Mouse (Mus musculus) common myeloid progenitor, adult 5-6 weeks (primary cell): ENCODE data around the gene Heatr5a. TPM values are rescaled to one million over a fixed set of nuclear protein-coding genes. Genes with fewer than 3 reads are reported as not detected.

Source experiments
- ATAC-seq: replicated peaks from 2 replicates; pipeline ENCODE4 v1.8.0; 2016; ENCODE audit warnings: low read depth, mild to moderate bottlenecking, moderate TSS enrichment, inconsistent platforms; ENCODE audit not compliant: poor library complexity, severe bottlenecking
- total RNA-seq: library from RNA; stranded (forward); fragments of 200-1000, 187-1606 nt; gene quantifications from 2 replicates; pipeline ENCODE4 v1.2.3, GENCODE M21; 2017

Heatr5a gene
- total RNA-seq = 55.3 and 62.1 TPM in 2 replicates

GRCm38 (mm10) chr12:51971070-51971664, at the start of gene Heatr5a:
TSS of gene Heatr5a (minus strand) at chr12:51971321.
- ATAC-seq = peak; percentile 82

- no peak for ATAC-seq
Observed at GRCm38 (mm10) chr12:52014494-52015029, 43.4 kb upstream of the Heatr5a start.

DNA sequence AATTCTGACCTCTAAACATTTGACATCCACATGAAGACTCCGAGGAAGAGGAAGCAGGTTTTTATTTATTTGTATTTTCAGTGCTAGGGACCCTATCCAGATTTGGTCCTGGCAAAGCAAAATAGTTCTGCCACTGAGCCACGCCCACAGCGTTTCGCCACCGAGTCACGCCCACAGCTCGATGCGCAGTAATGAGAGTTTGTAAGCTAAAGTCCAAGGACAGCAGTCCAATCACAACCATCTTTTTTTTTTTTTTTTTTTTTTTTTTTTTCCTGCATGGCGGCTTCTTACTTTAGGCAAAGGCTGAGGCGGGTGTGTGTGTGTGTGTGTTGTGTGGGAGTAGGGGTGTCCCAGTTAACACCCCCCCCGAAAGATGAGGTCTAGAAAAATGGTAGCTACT, 42.9 kb upstream of the Heatr5a start:
- ATAC-seq = no peak

DNA sequence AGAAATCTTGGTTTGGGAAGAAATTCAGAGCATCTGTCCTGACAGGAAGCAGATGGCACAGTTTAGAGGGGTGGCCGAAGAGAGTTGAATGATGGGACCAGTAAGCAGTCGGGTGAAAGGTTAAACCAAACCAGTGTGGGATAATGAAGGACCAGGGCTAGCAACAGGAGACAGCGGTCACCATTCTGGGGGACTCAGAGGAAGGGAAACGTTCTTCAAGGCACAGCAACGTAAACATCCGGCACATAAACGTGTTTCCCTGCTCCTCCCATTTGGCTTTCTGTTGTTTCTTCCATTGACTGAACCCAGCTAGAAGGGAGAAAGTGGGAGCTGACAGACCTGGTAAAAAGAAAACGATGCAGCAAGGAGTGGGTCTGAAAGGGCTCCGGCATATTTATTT, 42.2 kb upstream of the Heatr5a start:
- ATAC-seq = no peak

- no peak for ATAC-seq
Observed at GRCm38 (mm10) chr12:52012159-52012558, 41.0 kb upstream of the Heatr5a start.

DNA sequence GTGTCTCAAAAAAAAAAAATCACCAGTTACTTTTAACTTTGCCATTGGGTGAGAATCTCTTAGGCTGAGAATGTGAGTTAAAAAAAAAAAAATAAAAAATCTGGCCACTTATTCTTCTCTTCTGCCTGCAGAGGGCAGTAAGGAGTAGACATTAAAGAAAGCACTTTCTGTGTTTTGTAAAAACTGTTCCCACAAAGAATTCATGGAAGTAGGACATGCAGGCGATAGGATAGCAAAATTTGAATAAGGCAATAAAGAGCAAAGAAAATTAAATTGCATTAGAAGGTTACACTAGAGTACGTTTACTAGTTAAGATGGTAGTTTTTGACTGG, 39.5 kb upstream of the Heatr5a start:
- ATAC-seq = no peak

DNA sequence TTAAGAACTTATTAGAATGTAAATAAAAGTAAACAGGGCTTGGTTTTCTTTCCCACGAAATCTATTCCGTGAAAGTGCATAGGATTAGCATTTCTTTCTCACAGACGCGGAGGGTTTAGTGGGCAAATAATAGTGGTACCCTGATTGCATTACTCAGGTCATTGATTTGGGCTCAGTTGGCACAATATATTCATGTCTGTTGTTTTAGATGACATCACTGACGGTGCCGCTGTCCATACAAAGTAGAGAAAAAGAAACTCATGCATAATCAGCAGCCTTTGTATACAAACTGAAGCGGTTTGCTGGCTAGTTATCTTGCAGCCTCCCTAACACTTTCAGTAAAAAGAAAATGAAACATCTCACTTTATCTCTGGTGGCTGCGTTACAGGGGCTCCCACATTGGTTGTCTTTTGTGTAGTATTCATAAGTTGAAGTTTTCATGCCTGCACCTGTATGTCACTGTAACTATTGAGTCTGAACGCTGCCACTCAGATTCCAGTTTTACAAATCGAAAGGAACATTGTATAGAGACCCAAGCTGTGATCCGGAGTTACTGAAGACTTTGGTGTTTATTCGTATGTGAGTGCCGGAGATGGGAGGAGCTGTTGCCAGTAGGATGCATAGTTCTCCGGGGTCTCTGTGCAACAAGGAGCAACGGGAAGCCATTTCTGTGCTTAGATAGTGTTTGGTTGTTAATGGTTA, 39.0 kb upstream of the Heatr5a start:
- no peak for ATAC-seq

GRCm38 (mm10) chr12:52006633-52006994, 35.5 kb upstream of the Heatr5a start:
- ATAC-seq = no peak

DNA sequence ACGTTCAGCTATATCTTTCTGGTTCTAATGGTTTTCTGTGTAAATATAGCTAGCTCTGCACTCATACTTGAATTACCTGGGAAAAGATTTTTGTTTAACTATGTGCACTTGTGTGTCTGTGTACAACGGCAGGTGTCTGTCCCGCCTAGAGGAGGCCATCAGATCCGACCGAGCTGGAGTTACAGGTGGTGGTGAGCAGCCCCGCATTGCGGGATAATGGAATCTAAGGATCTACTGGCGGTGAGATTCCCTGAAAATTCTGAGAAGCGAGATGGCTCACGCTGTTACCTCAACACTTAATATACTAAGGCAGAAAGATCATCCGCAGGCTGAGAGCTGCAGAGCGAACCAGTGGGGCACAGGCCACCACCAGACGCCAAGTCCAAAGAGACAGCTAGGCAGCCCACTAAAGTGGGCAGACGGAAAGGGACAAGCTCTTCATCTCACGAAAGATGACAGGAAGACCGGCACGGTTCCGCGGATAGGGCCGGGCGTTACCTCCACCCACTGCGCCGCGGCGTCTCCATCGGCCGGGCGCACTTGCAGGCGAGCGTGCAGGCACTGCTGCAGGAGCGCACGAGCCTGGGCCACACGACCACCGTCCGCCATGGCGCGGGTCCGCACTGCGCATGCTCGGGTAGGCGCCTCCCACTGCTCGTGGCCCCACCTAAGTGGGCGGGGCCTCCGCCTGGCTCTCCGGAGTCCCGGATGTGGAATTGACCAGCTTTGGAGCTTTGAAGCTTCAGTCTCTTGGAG, 34.9 kb upstream of the Heatr5a start, which contains the start of gene Dtd2:
Gene Dtd2, minus strand, starts transcription at position 625 of the 756 bp plus-strand sequence.
- peak; percentile 90 for ATAC-seq

GRCm38 (mm10) chr12:52002746-52003145, 31.6 kb upstream of the Heatr5a start:
- ATAC-seq = no peak

GRCm38 (mm10) chr12:52001544-52001943, 30.4 kb upstream of the Heatr5a start:
- peak; percentile 64 for ATAC-seq

DNA sequence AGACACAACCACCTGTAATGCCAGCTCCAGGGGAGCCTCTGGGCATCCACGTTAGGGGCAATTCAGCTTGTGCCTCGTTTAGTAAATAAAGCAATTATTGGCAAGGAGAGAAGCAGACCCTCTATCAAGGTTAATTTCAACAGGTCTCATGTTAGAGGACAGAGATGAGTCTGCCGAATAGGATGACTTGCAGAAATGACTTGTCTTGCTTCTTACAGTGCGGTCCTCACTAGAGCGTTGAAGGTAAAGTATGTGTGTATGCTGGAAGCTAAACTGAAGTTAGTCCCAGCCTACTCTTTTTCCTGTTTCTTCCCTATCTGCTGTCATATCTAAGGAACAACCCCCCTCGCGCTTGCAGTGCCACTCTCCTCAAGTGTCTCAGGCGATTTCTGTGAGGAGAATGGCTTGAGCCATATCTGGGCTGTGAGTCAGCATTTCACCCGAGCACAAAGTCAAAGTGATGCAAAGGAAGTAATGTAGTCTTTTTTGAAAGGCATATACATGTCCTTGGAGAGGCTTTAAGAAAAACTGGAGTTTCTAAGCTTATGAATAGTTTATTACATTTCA, 27.3 kb upstream of the Heatr5a start:
- ATAC-seq = peak; percentile 71

DNA sequence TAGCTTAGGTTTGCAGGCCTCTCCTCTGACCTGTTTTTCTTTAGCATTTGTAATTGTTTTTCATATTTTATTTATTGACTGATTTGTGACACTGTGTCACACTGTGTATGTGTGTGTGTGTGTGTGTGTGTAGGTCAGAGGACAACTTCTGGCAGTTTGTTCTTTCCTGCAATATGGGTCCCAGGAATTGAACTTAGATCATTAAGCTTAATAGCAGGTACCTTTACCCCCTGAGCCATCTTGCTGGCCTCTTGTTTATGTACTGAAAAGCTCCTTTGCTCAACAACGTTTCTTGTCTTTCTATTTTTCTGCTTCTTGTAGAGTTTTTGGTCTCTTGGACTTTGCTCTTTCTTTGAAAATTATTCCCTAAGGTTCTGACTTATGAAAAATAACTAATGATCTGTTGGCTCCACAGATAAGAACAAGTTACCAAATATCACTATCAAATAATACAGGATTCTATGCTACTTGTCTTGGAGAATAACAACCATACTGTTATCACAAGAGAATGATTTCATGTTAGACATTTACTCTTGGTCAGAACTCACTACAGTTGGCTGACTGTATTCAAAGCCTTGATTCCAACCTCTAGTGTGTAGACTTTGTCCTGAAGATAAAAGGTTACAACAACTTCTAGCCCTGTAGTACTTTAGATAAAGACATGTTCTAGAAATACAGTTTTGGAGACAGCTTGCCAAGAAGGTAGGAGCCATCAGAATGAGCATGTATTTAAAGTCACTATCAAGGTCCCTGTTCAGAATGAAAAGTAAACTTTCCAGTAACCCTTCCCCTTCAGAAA, 24.8 kb upstream of the Heatr5a start:
- no peak for ATAC-seq

GRCm38 (mm10) chr12:51990629-51991028, 19.5 kb upstream of the Heatr5a start:
- ATAC-seq = no peak

DNA sequence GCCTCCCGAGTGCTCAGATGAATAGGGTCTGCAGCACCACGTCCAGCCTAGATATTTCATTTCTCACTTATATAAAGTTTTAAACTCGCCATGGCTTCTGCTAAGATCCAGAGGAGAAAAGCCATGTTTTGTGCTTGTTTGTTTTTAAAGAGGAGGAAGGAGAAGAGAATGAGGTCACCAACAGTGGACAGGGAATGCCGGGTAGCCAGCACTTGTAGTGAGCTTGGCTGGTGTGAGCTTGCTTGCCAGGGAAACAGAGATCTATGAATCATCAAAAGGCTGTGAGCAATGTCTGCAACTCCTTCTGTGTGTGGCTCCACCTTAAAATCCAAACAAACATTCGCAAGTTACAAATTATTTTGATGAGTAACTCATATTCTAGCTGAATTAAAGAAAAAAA, 17.4 kb upstream of the Heatr5a start:
- no peak for ATAC-seq

DNA sequence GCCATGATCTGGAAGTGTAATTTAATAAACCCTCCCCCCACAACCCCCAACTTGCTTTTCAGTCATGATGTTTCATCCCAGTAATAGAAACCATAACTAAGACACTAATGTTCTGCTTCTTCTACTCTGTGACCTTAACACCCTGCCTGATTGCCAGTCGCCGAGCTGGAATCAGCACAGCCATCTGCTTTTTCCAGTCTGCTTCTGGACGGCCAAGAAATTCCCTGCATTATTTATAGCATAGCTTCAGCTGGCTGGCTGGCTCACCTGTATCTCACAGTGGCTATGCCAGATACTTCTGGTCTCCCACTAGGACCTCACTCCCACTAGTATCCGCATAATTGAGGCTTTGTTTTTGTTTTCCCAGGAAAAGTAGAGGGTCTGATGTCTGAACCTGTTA, 14.7 kb upstream of the Heatr5a start:
- no peak for ATAC-seq

GRCm38 (mm10) chr12:51985163-51985748, 14.1 kb upstream of the Heatr5a start:
- ATAC-seq = peak; percentile 79

DNA sequence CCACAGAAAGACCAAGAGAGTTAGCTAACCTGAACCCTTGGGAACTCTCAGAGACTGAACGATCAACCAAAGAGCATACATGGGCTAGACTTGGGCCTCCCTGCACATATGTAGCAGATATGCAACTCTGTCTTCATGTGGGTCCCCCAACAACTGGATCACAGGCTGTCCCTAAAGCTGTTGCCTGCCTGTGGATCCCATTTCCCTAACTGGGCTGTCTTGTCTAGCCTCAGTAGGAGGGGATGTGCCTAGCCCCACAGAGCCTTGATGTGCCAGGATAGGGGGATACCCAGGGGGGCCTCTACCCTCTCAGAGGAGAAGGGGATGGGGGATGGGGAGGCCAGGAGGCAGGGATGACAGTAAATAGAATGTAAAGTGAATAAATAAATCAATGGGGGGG, 12.5 kb upstream of the Heatr5a start:
- ATAC-seq = no peak

DNA sequence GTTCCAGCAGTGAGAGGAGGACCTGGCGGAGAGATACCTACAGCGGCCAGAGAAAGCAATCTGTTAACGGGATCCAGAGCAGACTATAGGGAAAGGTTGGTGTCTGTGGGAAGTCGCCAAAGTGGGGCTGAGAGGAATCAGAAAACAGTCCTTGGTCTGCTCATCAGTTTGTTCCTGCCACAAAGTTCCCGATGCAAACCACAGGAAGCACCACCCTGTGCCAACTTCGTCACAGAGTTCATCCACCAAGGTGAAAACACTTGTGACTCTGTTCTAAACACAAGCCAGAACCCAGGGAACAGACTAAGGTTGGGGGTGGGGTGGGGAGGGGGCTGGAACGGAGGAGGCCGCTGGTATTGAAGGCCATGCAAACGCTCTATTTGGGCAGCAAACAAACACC, 5.4 kb upstream of the Heatr5a start:
- ATAC-seq = peak; percentile 47; the same call in 1 of the 2 replicates

GRCm38 (mm10) chr12:51974381-51974780, 3.3 kb upstream of the Heatr5a start:
- no peak for ATAC-seq
